Mouse (Mus musculus) T-cell, adult 66 days (primary cell): Measurements from ENCODE around the gene Jkamp. TPM values are rescaled to one million over a fixed set of nuclear protein-coding genes. Genes with fewer than 3 reads are reported as not detected.

Experiments
- total RNA-seq, 2 experiments: library from RNA; stranded (reverse); gene quantifications; 3 replicates in 1 of 2; 4 replicates in 1 of 2; pipeline ENCODE4 v1.2.4; 2023

Jkamp gene
- 10 to 100 TPM; 18.2 to 21.3 TPM for total RNA-seq

GRCm38 (mm10) chr12:72085329-72086165 lies at the start of gene Jkamp, which contains the start of gene L3hypdh:
Gene Jkamp, plus strand, starts transcription at chr12:72085589.
Gene L3hypdh, minus strand, starts transcription at chr12:72085439.

GRCm38 (mm10) chr12:72070327-72071269 lies 14.8 kb upstream of the Jkamp start, which contains the start of gene Gpr135:
Gene Gpr135, minus strand, starts transcription at chr12:72071125.

Other genes with a start within 250 kb of the Jkamp start
- gene Gpr135, start 14.5 kb upstream of the Jkamp start, total RNA-seq, result not detected
- not detected for gene L3hypdh, start 150 bp upstream of the Jkamp start, total RNA-seq
- gene Ccdc175, start 99.4 kb downstream of the Jkamp start, total RNA-seq, result not detected